Mouse (Mus musculus) stomach, postnatal 0 days (tissue): Measurements from ENCODE around the gene Lpp.

Experiments
- CTCF ChIP-seq: IDR thresholded peaks from 2 replicates; pipeline ENCODE4 v1.5.1; 2016; ENCODE audit warnings: antibody characterized with exemption, low read depth, mild to moderate bottlenecking, moderate library complexity
- EP300 ChIP-seq: optimal IDR thresholded peaks from 2 replicates; pipeline ENCODE3; 2016; ENCODE audit warnings: antibody characterized with exemption

GRCm38 (mm10) chr16:24516993-24517392 is 123.7 kb downstream of the Lpp start:
- TF ChIP-seq CTCF: no peak
- TF ChIP-seq EP300: no peak
